Mouse (Mus musculus): ENCODE measurements around the gene Olfr311.
"Not testable (repeated sequence)": the region's sequence is repeated elsewhere in the genome, so short reads cannot be mapped to it uniquely, and the experiment has no call there.

The Olfr311 gene

GRCm38 (mm10) chr11:58838951-58839350 is at the start of gene Olfr311:
Gene Olfr311, plus strand, starts transcription at chr11:58839251.
- DNase-seq (ENCODE audit: low spot score in 2 of 2): not testable (repeated sequence)

GRCm38 (mm10) chr11:58789532-58789931 is 49.5 kb upstream of the Olfr311 start:
- no peak for DNase-seq (ENCODE audit: low spot score in 2 of 2)

GRCm38 (mm10) chr11:58790053-58790452 is 49.0 kb upstream of the Olfr311 start:
- DNase-seq (ENCODE audit: low spot score in 2 of 2): no peak

- no peak for DNase-seq (ENCODE audit: low spot score in 2 of 2)
Measured at GRCm38 (mm10) chr11:58790646-58791045, 48.4 kb upstream of the Olfr311 start.

GRCm38 (mm10) chr11:58795856-58796255 is 43.2 kb upstream of the Olfr311 start:
- DNase-seq (ENCODE audit: low spot score in 2 of 2): no peak

GRCm38 (mm10) chr11:58796850-58797249 is 42.2 kb upstream of the Olfr311 start:
- peak; percentile 65 to 80 for DNase-seq (ENCODE audit: low spot score in 2 of 2)

- peak; percentile 39 to 45 for DNase-seq (ENCODE audit: low spot score in 2 of 2)
Measured at GRCm38 (mm10) chr11:58799747-58800146, 39.3 kb upstream of the Olfr311 start.

- peak; percentile 10 to 24 for DNase-seq (ENCODE audit: low spot score in 2 of 2)
Measured at GRCm38 (mm10) chr11:58801558-58802228, 37.4 kb upstream of the Olfr311 start, which contains the start of gene Fam183b. Gene Fam183b, minus strand, starts transcription at chr11:58801960.

GRCm38 (mm10) chr11:58803871-58804270 is 35.2 kb upstream of the Olfr311 start:
- no peak for DNase-seq (ENCODE audit: low spot score in 2 of 2)

- no peak for DNase-seq (ENCODE audit: low spot score in 2 of 2)
Measured at GRCm38 (mm10) chr11:58804393-58804792, 34.7 kb upstream of the Olfr311 start.

GRCm38 (mm10) chr11:58812001-58812400 is 27.1 kb upstream of the Olfr311 start:
- no peak for DNase-seq (ENCODE audit: low spot score in 2 of 2)

- not testable (repeated sequence) for DNase-seq (ENCODE audit: low spot score in 2 of 2)
Measured at GRCm38 (mm10) chr11:58814700-58815099, 24.4 kb upstream of the Olfr311 start, which contains the start of gene Olfr313. Gene Olfr313, plus strand, starts transcription at chr11:58815000.

- no peak for DNase-seq (ENCODE audit: low spot score in 2 of 2)
Measured at GRCm38 (mm10) chr11:58815676-58816075, 23.4 kb upstream of the Olfr311 start.

- not testable (repeated sequence) for DNase-seq (ENCODE audit: low spot score in 2 of 2)
Measured at GRCm38 (mm10) chr11:58828937-58829336, 10.1 kb upstream of the Olfr311 start, which contains the start of gene Olfr312. Gene Olfr312, plus strand, starts transcription at chr11:58829237.

- DNase-seq (ENCODE audit: low spot score in 2 of 2): no peak
Measured at GRCm38 (mm10) chr11:58829764-58830163, 9.3 kb upstream of the Olfr311 start.

- not testable (repeated sequence) for DNase-seq (ENCODE audit: low spot score in 2 of 2)
Measured at GRCm38 (mm10) chr11:58832541-58832940, 6.5 kb upstream of the Olfr311 start.

- DNase-seq (ENCODE audit: low spot score in 2 of 2): peak; percentile 85 to 96
Measured at GRCm38 (mm10) chr11:58846919-58847461, 7.9 kb downstream of the Olfr311 start, which contains the start of gene Gm12258. Gene Gm12258, plus strand, starts transcription at chr11:58847158.

GRCm38 (mm10) chr11:58847636-58848035 is 8.6 kb downstream of the Olfr311 start:
- no peak for DNase-seq (ENCODE audit: low spot score in 2 of 2)

- DNase-seq (ENCODE audit: low spot score in 2 of 2): no peak
Measured at GRCm38 (mm10) chr11:58849731-58850130, 10.7 kb downstream of the Olfr311 start.

- no peak for DNase-seq (ENCODE audit: low spot score in 2 of 2)
Measured at GRCm38 (mm10) chr11:58860744-58861143, 21.7 kb downstream of the Olfr311 start.

GRCm38 (mm10) chr11:58867039-58867953 is 28.2 kb downstream of the Olfr311 start, which contains the start of gene 2810021J22Rik:
Gene 2810021J22Rik, plus strand, starts transcription at chr11:58867216.
- peak; percentile 87 to 88 for DNase-seq (ENCODE audit: low spot score in 2 of 2)

GRCm38 (mm10) chr11:58867954-58868330 is 28.9 kb downstream of the Olfr311 start:
- no peak for DNase-seq (ENCODE audit: low spot score in 2 of 2)

All from frontal cortex, postnatal 36 days (tissue).